ENCODE assay signal across 11 mouse cellular contexts in the genomic region with DNA sequence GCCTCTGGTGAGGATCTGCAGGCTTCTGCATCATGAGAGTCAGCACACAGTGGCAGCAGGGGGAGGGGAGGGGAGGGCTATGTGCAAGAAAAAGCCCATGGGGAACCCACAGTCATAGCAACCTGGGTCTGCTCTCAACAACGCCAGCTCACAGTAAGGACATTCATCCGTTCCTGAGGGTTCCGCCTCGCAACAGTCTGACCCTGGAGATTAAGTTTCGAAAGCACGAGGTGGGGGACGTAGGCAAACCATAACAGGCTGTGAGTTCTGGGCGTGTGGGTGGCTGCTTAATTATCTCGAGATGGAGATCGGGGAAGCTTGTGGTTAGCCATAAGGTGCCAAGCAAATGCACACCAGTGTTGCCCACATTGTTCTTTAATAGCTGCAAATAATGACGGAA. TPM values are rescaled to one million over a fixed set of nuclear protein-coding genes. Genes with fewer than 3 reads are reported as not detected.
DNase-seq lines count a peak whose midpoint lies in the region; ATAC-seq and TF ChIP-seq lines count a peak whose summit lies in the region.
"Had no signal": no experiment of that assay in that cellular context is flagged by ENCODE, and none has a peak within 500 bp of the region (broad histone marks: within the 10 kb centered on the region; RNA-seq: fewer than 3 reads in every experiment).

No protein-coding gene starts in this region.

- H3K36me3 ChIP-seq in limb, embryonic 12.5 days = no peaks in the 10 kb centered on the region
- no peaks in the 10 kb centered on the region for H3K36me3 ChIP-seq in limb, embryonic 10.5 days
- H3K36me3 ChIP-seq in forebrain, embryonic 11.5 days (ENCODE audit: control insufficient read depth, insufficient read depth, low read length) = no peaks in the 10 kb centered on the region
- H3K36me3 ChIP-seq in neural tube, embryonic 15.5 days = no peaks in the 10 kb centered on the region
- H3K36me3 ChIP-seq in thymus, adult 2 months (ENCODE audit: control insufficient read depth, insufficient read depth, low read length) = no peaks in the 10 kb centered on the region

- H3K27me3 ChIP-seq in limb, embryonic 12.5 days = peaks cover 3% of the 10 kb centered on the region; the same call in 1 of the 2 replicates
- H3K27me3 ChIP-seq in limb, embryonic 10.5 days (ENCODE audit: low read depth, poor library complexity, severe bottlenecking) = no peaks in the 10 kb centered on the region
- H3K27me3 ChIP-seq in forebrain, embryonic 11.5 days (ENCODE audit: control insufficient read depth, insufficient read depth, low read length) = no peaks in the 10 kb centered on the region
- no peaks in the 10 kb centered on the region for H3K27me3 ChIP-seq in neural tube, embryonic 15.5 days (replicated peaks)
- no peaks in the 10 kb centered on the region for H3K27me3 ChIP-seq in thymus, adult 2 months (ENCODE audit: control insufficient read depth, insufficient read depth, low read length)
- H3K27me3 ChIP-seq: Patski had no signal

- TF ChIP-seq POLR2A in thymus, adult 2 months (IDR thresholded peaks at IDR 0.05; ENCODE audit: control insufficient read depth, extremely low read depth, insufficient read depth, low read length, poor library complexity) = no peak

- no peaks in the 10 kb centered on the region for H3K9me3 ChIP-seq in limb, embryonic 12.5 days
- no peaks in the 10 kb centered on the region for H3K9me3 ChIP-seq in limb, embryonic 10.5 days (replicated peaks)
- H3K9me3 ChIP-seq in forebrain, embryonic 11.5 days (ENCODE audit: control insufficient read depth, low read length) = no peaks in the 10 kb centered on the region
- H3K9me3 ChIP-seq in neural tube, embryonic 15.5 days (replicated peaks) = no peaks in the 10 kb centered on the region

- WGBS in limb, embryonic 12.5 days = 45% methylated on average over 11 of the region's 11 CpGs
- 63% methylated on average over 11 of the region's 11 CpGs for WGBS in limb, embryonic 10.5 days
- WGBS in forebrain, embryonic 11.5 days = 45% methylated on average over 11 of the region's 11 CpGs
- WGBS in neural tube, embryonic 15.5 days = 49% methylated on average over 11 of the region's 11 CpGs
- WGBS in thymus, adult 2 months = 26% methylated on average over 11 of the region's 11 CpGs

- no peak overlapping the region; the same call in 1 of the 2 replicates for H3K9ac ChIP-seq in limb, embryonic 12.5 days (replicated peaks)
- no peak overlapping the region for H3K9ac ChIP-seq in forebrain, embryonic 11.5 days (ENCODE audit: low read length)
- H3K9ac ChIP-seq in neural tube, embryonic 15.5 days (replicated peaks) = no peak overlapping the region

- no peak overlapping the region for H3K27ac ChIP-seq in limb, embryonic 12.5 days
- H3K27ac ChIP-seq in limb, embryonic 10.5 days = no peak overlapping the region
- no peak overlapping the region for H3K27ac ChIP-seq in forebrain, embryonic 11.5 days (ENCODE audit: low read depth, low read length)
- no peak overlapping the region for H3K27ac ChIP-seq in neural tube, embryonic 15.5 days (replicated peaks)
- H3K27ac ChIP-seq in thymus, adult 2 months (ENCODE audit: control insufficient read depth, insufficient read depth, low read length) = no peak overlapping the region

- peak overlapping the region; percentile 6; the same call in 1 of the 2 replicates for H3K4me2 ChIP-seq in limb, embryonic 12.5 days
- no peak overlapping the region for H3K4me2 ChIP-seq in forebrain, embryonic 11.5 days (ENCODE audit: low read depth, low read length, severe bottlenecking)
- H3K4me2 ChIP-seq in neural tube, embryonic 15.5 days = no peak overlapping the region

- ATAC-seq in limb, embryonic 12.5 days (ENCODE audit: insufficient number of reproducible peaks, insufficient read depth, low FRiP score, low TSS enrichment, low read depth) = no peak
- no peak for ATAC-seq in forebrain, embryonic 11.5 days (replicated peaks; ENCODE audit: low FRiP score)
- peak; percentile 63; the same call in 1 of the 2 replicates for ATAC-seq in neural tube, embryonic 15.5 days (ENCODE audit: low FRiP score)
- ATAC-seq: Patski had no signal

- H3K4me3 ChIP-seq in limb, embryonic 12.5 days (replicated peaks) = no peak overlapping the region
- no peak overlapping the region for H3K4me3 ChIP-seq in limb, embryonic 10.5 days
- H3K4me3 ChIP-seq in forebrain, embryonic 11.5 days (ENCODE audit: low read depth, low read length) = no peak overlapping the region
- H3K4me3 ChIP-seq in neural tube, embryonic 15.5 days (replicated peaks) = no peak overlapping the region
- H3K4me3 ChIP-seq in thymus, adult 2 months (ENCODE audit: control insufficient read depth, insufficient read depth, low read length) = no peak overlapping the region

- H3K4me1 ChIP-seq in limb, embryonic 12.5 days (replicated peaks) = peaks cover 12% of the 10 kb centered on the region; the same call in 1 of the 2 replicates
- H3K4me1 ChIP-seq in limb, embryonic 10.5 days = peaks cover 14% of the 10 kb centered on the region; the same call in 1 of the 2 replicates
- H3K4me1 ChIP-seq in forebrain, embryonic 11.5 days (replicated peaks; ENCODE audit: control insufficient read depth, insufficient read depth, low read length) = no peaks in the 10 kb centered on the region; the same call in 1 of the 2 replicates
- peaks cover 20% of the 10 kb centered on the region for H3K4me1 ChIP-seq in neural tube, embryonic 15.5 days
- H3K4me1 ChIP-seq in thymus, adult 2 months (replicated peaks; ENCODE audit: control insufficient read depth, insufficient read depth, low read length) = no peaks in the 10 kb centered on the region

- DNase-seq in limb, embryonic 10.5 days (ENCODE audit: low spot score) = no peak
- DNase-seq in forebrain, embryonic 11.5 days (ENCODE audit: low spot score) = peak; percentile 55
- DNase-seq in layer of hippocampus, adult 9-11 months = peak; percentile 71
- no peak for DNase-seq in urinary bladder, postnatal 14 days (ENCODE audit: low spot score)
- DNase-seq in adrenal gland, postnatal 4 days (ENCODE audit: low spot score in 2 of 2) = no peak
- DNase-seq in thymus, adult 2 months = no peak
- DNase-seq: cerebellum, adult 18-20 months; lung, postnatal 14 days had no signal

- no peak for TF ChIP-seq CTCF in thymus, adult 2 months (IDR thresholded peaks at IDR 0.05; ENCODE audit: borderline replicate concordance, control insufficient read depth, extremely low read depth, insufficient read depth, low read length, poor library complexity)

RNA-seq across cellular contexts. Expression of a gene that starts 34.5 kb away (rescaled TPM):
- 196 and 201 TPM in 2 replicates for polyA plus RNA-seq in limb, embryonic 12.5 days (2016; fragmentation: Nextera tagmentation; extraction: Ambion mirVana)
- polyA plus RNA-seq in limb, embryonic 10.5 days (2016; fragmentation: Nextera tagmentation; extraction: Ambion mirVana) = 210 and 265 TPM in 2 replicates
- 172 and 184 TPM in 2 replicates for polyA plus RNA-seq in forebrain, embryonic 11.5 days (2014; fragmentation: Nextera tagmentation; extraction: Ambion mirVana)
- polyA plus RNA-seq in neural tube, embryonic 15.5 days (2015; fragmentation: Nextera tagmentation; extraction: Ambion mirVana) = 173 and 206 TPM in 2 replicates
- total RNA-seq in adrenal gland, postnatal 4 days (2021) = 100 to 1,000 TPM; 106 to 109 TPM
- polyA plus RNA-seq in thymus, adult 2 months (2012; rRNA removed) = 68.0 and 92.4 TPM in 2 replicates

RNA-seq across cellular contexts. Expression of a gene that starts 42.3 kb away (rescaled TPM):
- 3.6 and 3.7 TPM in 2 replicates for polyA plus RNA-seq in limb, embryonic 12.5 days (2016; fragmentation: Nextera tagmentation; extraction: Ambion mirVana)
- 0.45 and 1.2 TPM in 2 replicates for polyA plus RNA-seq in limb, embryonic 10.5 days (2016; fragmentation: Nextera tagmentation; extraction: Ambion mirVana)
- polyA plus RNA-seq in forebrain, embryonic 11.5 days (2014; fragmentation: Nextera tagmentation; extraction: Ambion mirVana) = 1.3 TPM in 2 replicates
- 2.9 and 3.1 TPM in 2 replicates for polyA plus RNA-seq in neural tube, embryonic 15.5 days (2015; fragmentation: Nextera tagmentation; extraction: Ambion mirVana)
- 10 to 100 TPM in 1 of 2 experiments, 1 to 10 TPM in 1; 8.2 to 10.3 TPM for total RNA-seq in adrenal gland, postnatal 4 days (2021)
- 0.67 and 1.0 TPM in 2 replicates for polyA plus RNA-seq in thymus, adult 2 months (2012; rRNA removed)

RNA-seq across cellular contexts. Expression of a gene that starts 58.0 kb away (rescaled TPM):
- polyA plus RNA-seq in limb, embryonic 12.5 days (2016; fragmentation: Nextera tagmentation; extraction: Ambion mirVana) = 17.1 and 18.9 TPM in 2 replicates
- polyA plus RNA-seq in limb, embryonic 10.5 days (2016; fragmentation: Nextera tagmentation; extraction: Ambion mirVana) = 13.7 and 17.9 TPM in 2 replicates
- 12.5 and 13.3 TPM in 2 replicates for polyA plus RNA-seq in forebrain, embryonic 11.5 days (2014; fragmentation: Nextera tagmentation; extraction: Ambion mirVana)
- 17.3 and 19.2 TPM in 2 replicates for polyA plus RNA-seq in neural tube, embryonic 15.5 days (2015; fragmentation: Nextera tagmentation; extraction: Ambion mirVana)
- 10 to 100 TPM; 17.8 to 18.8 TPM for total RNA-seq in adrenal gland, postnatal 4 days (2021)
- polyA plus RNA-seq in thymus, adult 2 months (2012; rRNA removed) = 16.3 and 19.2 TPM in 2 replicates

Comparison
In these comparisons a context has a peak if more than half of its experiments do, and no peak if none do; other contexts are left out.
1. DNase-seq: peak in forebrain, embryonic 11.5 days (single experiment) and layer of hippocampus, adult 9-11 months (single experiment); none in limb, embryonic 10.5 days (single experiment), urinary bladder, postnatal 14 days (single experiment), adrenal gland, postnatal 4 days (0 of 2) and thymus, adult 2 months (single experiment).